Mouse (Mus musculus) liver, embryonic 16.5 days (tissue): Measurements from ENCODE around the gene Vil1. TPM values are rescaled to one million over a fixed set of nuclear protein-coding genes. Genes with fewer than 3 reads are reported as not detected.

Source experiments
- ATAC-seq: fragments of 200-750 bp; cut with Nextera tagmentation; 2 replicates; pipeline ENCODE4 v1.8.0; 2017; ENCODE audit warnings: low read depth, mild to moderate bottlenecking, moderate number of reproducible peaks, moderate library complexity
- H3K27ac ChIP-seq: fragments of 300-500 bp; sonication (generic); 2 replicates; pipeline ENCODE4 v1.5.1; 2014; ENCODE audit warnings: mild to moderate bottlenecking, low read length
- H3K27me3 ChIP-seq: fragments of 300-500 bp; sonication (generic); 2 replicates; pipeline ENCODE4 v1.6.1; 2014; ENCODE audit warnings: low read depth, low read length, mixed read lengths; ENCODE audit not compliant: control insufficient read depth, insufficient read depth
- H3K36me3 ChIP-seq: fragments of 300-500 bp; sonication (generic); 2 replicates; pipeline ENCODE4 v1.6.1; 2014; ENCODE audit warnings: mild to moderate bottlenecking; ENCODE audit not compliant: control insufficient read depth, insufficient read depth
- H3K4me1 ChIP-seq: fragments of 300-500 bp; sonication (generic); 2 replicates; pipeline ENCODE4 v1.6.1; 2014; ENCODE audit warnings: low read depth, low read length, mixed read lengths; ENCODE audit not compliant: control insufficient read depth
- H3K4me2 ChIP-seq: fragments of 300-500 bp; sonication (generic); 2 replicates; pipeline ENCODE4 v1.6.1; 2014; ENCODE audit warnings: low read depth, low read length, mixed read lengths
- H3K4me3 ChIP-seq: fragments of 300-500 bp; sonication (generic); 2 replicates; pipeline ENCODE4 v1.5.1; 2014; ENCODE audit warnings: low read depth, mild to moderate bottlenecking, low read length
- H3K9ac ChIP-seq: fragments of 300-500 bp; sonication (generic); 2 replicates; pipeline ENCODE4 v1.6.1; 2014; ENCODE audit warnings: low read depth, low read length
- H3K9me3 ChIP-seq: fragments of 300-500 bp; sonication (generic); replicated peaks from 2 replicates; pipeline ENCODE4 v1.6.1; 2016; ENCODE audit warnings: low read length; ENCODE audit not compliant: control insufficient read depth
- WGBS: fragments of 180-500 bp; shearing (Covaris S2); extraction: QIAGEN DNeasy Blood & Tissue Kit; methylation state at CpG from one replicate; pipeline ENCODE4 v1.1.7; 2014; ENCODE audit not compliant: insufficient replicate concordance; 5-methylcytosine and 5-hydroxymethylcytosine counted together
- polyA plus RNA-seq: library from polyadenylated mRNA; unstranded; fragments of >200 nt; fragmentation: Nextera tagmentation; extraction: Ambion mirVana; gene quantifications from 2 replicates; pipeline ENCODE4 v1.2.1, GENCODE M21; 2015

Vil1 gene
- 0.69 and 1.6 TPM in 2 replicates for polyA plus RNA-seq

GRCm38 (mm10) chr1:74408589-74409504, at the start of gene Vil1:
Gene Vil1, plus strand, starts transcription at chr1:74409376.
- H3K36me3 ChIP-seq: no peaks in the 10 kb centered on the region
- H3K4me3 ChIP-seq: no peak within 1 kb of the TSS
- no peak within 1 kb of the TSS for H3K4me2 ChIP-seq
- H3K4me1 ChIP-seq: no peaks in the 10 kb centered on the region
- no peak within 1 kb of the TSS for H3K9ac ChIP-seq
- no peaks in the 10 kb centered on the region for H3K27me3 ChIP-seq
- no peak for ATAC-seq
- no peak within 1 kb of the TSS for H3K27ac ChIP-seq
- H3K9me3 ChIP-seq: no peaks in the 10 kb centered on the region
- 42% methylated on average over 15 of the region's 15 CpGs for WGBS

- H3K4me3 ChIP-seq: no peak overlapping the region
- 59% methylated on average over 5 of the region's 5 CpGs for WGBS
- no peaks in the 10 kb centered on the region for H3K27me3 ChIP-seq
- no peak overlapping the region for H3K4me2 ChIP-seq
- no peak for ATAC-seq
- H3K9ac ChIP-seq: no peak overlapping the region
- no peaks in the 10 kb centered on the region for H3K36me3 ChIP-seq
- H3K27ac ChIP-seq: no peak overlapping the region
- H3K9me3 ChIP-seq: no peaks in the 10 kb centered on the region
- H3K4me1 ChIP-seq: no peaks in the 10 kb centered on the region; the same call in 1 of the 2 replicates
These were observed 49.1 kb upstream of the Vil1 start for GRCm38 (mm10) chr1:74359952-74360517.

DNA sequence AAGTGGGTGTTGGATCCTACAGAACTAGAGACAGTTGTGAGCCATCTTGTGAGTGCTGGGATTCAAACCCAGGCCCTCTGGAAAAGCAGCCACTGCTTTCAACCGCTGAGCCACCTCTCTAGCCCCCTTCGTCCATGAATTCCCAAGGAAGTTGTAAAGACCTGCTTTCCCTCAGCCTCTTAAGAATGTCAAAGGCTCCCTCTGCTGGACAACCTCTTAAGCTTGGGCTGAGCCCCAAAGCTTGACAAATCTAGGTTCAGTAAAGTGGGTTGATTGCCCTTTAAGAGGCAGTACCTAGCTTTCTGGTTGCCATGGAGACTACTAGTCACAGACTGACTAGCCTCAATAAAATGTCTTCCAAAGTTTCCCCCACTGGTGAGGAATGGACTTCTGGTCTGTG, 47.4 kb upstream of the Vil1 start, which contains the start of gene Catip:
Catip (plus strand) TSS at position 297 of the 400 bp plus-strand sequence.
- Histone ChIP-seq H3K9me3 (no peaks in the 10 kb centered on the region), H3K9ac (no peak within 1 kb of the TSS), H3K27ac (no peak within 1 kb of the TSS), H3K36me3 (no peaks in the 10 kb centered on the region), H3K27me3 (no peaks in the 10 kb centered on the region), H3K4me3 (no peak within 1 kb of the TSS), H3K4me2 (no peak within 1 kb of the TSS), H3K4me1 (no peaks in the 10 kb centered on the region; the same call in 1 of the 2 replicates)
- WGBS: 0% methylated on average over 2 of the region's 2 CpGs
- 0 out of 2 replicates have a peak, but pooled peaks have one; percentile 9 for ATAC-seq

DNA sequence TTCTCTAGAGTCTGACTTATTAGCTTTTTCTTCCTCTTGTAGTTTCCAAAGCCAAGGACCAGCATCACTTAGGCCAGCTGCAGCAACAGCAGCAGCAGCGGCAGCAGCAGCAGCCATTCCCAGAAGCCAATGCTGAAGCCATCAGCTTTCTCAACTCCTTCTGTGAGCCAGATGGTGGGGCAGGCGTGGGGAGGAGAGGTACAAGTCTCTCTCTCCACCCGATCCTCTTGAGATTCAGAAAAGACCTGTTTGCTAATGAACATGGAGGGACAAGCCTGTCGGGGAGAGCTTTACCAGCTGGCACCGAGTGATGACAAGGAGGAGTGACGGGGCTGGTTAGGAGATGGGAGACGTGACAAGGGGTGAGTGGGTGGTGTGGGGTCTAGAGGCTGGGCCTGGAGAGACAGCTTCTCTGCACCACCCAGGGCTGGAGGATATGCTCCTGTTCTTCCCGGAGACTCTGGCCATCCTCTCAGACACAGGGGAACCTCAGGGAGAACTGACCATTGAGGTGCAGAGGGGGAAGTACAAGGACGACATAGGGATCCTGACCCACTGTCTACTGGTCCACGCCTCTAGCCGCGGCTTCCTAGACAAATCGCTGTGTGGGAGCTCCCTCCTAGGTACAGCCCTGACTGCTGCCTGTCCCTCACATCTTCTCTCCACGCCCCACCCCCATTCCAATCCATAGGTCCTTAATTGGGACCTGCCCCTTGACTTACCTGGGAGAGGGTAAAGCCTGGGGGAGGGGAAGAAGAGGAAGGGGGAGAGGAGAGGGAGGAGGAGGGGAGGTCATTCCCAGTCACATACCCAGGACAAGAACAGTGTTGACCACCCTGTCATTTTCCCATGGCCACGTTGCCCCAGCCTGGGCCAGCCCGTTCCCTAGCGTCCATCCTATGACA, 46.6 kb upstream of the Vil1 start:
- ATAC-seq: 0 out of 2 replicates have a peak, but pooled peaks have one; percentile 16
- Histone ChIP-seq H3K4me1 (no peaks in the 10 kb centered on the region; the same call in 1 of the 2 replicates), H3K27ac (no peak overlapping the region), H3K4me3 (no peak overlapping the region), H3K4me2 (no peak overlapping the region), H3K36me3 (no peaks in the 10 kb centered on the region), H3K9me3 (no peaks in the 10 kb centered on the region), H3K9ac (no peak overlapping the region), H3K27me3 (no peaks in the 10 kb centered on the region; the same call in 1 of the 2 replicates)
- 59% methylated on average over 17 of the region's 17 CpGs for WGBS

DNA sequence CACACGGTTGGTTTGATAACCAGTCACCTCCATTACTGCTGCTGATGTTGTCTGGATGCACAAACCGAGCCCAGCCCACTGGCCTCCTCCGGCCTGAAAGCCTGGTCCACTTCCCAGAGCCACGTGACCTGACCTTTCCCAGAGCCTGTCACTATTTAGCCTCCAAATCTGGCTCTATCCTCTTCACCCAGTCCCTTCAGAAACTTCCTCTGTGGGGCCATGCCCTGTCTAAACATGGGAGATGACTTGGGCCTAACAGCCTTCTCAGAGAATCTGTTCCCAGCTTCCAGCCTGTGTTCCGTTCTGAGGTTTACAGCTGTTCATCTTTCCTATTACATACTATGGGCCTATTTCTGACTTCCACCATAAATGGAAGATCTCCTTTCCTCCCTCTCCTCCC, 45.7 kb upstream of the Vil1 start:
- H3K9ac ChIP-seq: no peak overlapping the region
- no peaks in the 10 kb centered on the region for H3K9me3 ChIP-seq
- no peak overlapping the region for H3K4me3 ChIP-seq
- no peaks in the 10 kb centered on the region; the same call in 1 of the 2 replicates for H3K27me3 ChIP-seq
- 44% methylated on average over 5 of the region's 5 CpGs for WGBS
- no peaks in the 10 kb centered on the region for H3K36me3 ChIP-seq
- H3K27ac ChIP-seq: no peak overlapping the region
- peaks cover 5% of the 10 kb centered on the region; the same call in 1 of the 2 replicates for H3K4me1 ChIP-seq
- H3K4me2 ChIP-seq: no peak overlapping the region
- ATAC-seq: no peak

DNA sequence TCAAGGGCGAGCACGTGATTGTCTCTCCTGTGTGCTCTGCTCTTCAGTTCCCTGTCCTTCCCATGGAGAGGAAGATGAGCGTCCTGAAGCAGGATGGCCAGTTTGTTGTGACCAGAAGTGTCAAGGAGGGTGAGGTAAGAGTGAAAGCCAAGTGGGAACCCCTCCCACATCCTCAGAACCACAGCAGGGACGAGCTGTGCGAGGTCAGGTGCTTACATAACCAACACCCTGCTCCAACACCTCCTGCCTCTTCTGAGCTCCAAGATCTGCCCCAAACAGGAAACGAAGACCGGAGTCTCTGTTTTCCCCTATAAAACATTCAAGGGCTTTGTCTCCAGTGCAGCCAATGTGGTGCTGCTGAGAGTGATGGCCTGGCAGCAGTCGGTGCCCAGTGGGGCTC, 44.9 kb upstream of the Vil1 start:
- H3K9ac ChIP-seq: no peak overlapping the region
- no peaks in the 10 kb centered on the region for H3K9me3 ChIP-seq
- ATAC-seq: no peak
- H3K36me3 ChIP-seq: no peaks in the 10 kb centered on the region
- H3K4me1 ChIP-seq: peaks cover 5% of the 10 kb centered on the region; the same call in 1 of the 2 replicates
- WGBS: 31% methylated on average over 8 of the region's 8 CpGs
- H3K4me2 ChIP-seq: no peak overlapping the region
- no peaks in the 10 kb centered on the region; the same call in 1 of the 2 replicates for H3K27me3 ChIP-seq
- no peak overlapping the region for H3K4me3 ChIP-seq
- H3K27ac ChIP-seq: no peak overlapping the region

- no peak overlapping the region for H3K27ac ChIP-seq
- no peaks in the 10 kb centered on the region for H3K36me3 ChIP-seq
- no peak overlapping the region for H3K9ac ChIP-seq
- ATAC-seq: peak; percentile 90
- peaks cover 5% of the 10 kb centered on the region; the same call in 1 of the 2 replicates for H3K4me1 ChIP-seq
- H3K4me3 ChIP-seq: peak overlapping the region; percentile 34
- H3K4me2 ChIP-seq: peak overlapping the region; percentile 56
- H3K9me3 ChIP-seq: no peaks in the 10 kb centered on the region
- no peaks in the 10 kb centered on the region; the same call in 1 of the 2 replicates for H3K27me3 ChIP-seq
- WGBS: 9% methylated on average over 34 of the region's 34 CpGs
These were observed 41.1 kb upstream of the Vil1 start for GRCm38 (mm10) chr1:74367886-74368645.

DNA sequence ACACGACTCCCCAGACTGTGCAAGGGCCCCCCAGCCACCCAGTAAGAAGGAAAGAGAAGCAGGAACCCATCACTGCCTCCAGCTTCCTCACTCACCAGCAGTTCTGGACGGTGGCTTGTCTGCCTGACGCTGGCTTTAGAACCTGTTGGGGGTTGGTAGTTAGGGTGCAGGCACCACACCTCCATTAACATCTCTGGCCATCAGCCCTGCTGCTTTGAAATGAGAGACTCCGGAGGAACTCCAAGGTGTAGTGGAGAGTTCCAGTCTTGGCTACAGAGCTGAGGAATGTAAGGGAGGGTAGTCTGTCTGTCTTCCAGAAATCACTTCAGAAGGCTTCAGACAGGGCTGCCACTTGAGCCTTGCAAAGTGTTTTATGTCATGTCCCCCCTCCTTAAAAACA, 39.1 kb upstream of the Vil1 start:
- no peak overlapping the region for H3K4me3 ChIP-seq
- peaks cover 6% of the 10 kb centered on the region; the same call in 1 of the 2 replicates for H3K4me1 ChIP-seq
- H3K9me3 ChIP-seq: no peaks in the 10 kb centered on the region
- ATAC-seq: no peak
- no peaks in the 10 kb centered on the region for H3K36me3 ChIP-seq
- no peak overlapping the region for H3K27ac ChIP-seq
- H3K4me2 ChIP-seq: no peak overlapping the region
- no peaks in the 10 kb centered on the region; the same call in 1 of the 2 replicates for H3K27me3 ChIP-seq
- 28% methylated on average over 4 of the region's 4 CpGs for WGBS
- no peak overlapping the region for H3K9ac ChIP-seq
